Mouse (Mus musculus): ENCODE results near the gene Pla2g5.

- TF ChIP-seq EP300 (IDR thresholded peaks at IDR 0.05) (no peak), CTCF (IDR thresholded peaks at IDR 0.05) (no peak)
Observed at GRCm38 (mm10) chr4:138852961-138853360, 10.3 kb downstream of the Pla2g5 start.

Data from lung, postnatal 0 days (tissue).